Mouse (Mus musculus): ENCODE measurements around the gene Myf5.

The Myf5 gene

DNA sequence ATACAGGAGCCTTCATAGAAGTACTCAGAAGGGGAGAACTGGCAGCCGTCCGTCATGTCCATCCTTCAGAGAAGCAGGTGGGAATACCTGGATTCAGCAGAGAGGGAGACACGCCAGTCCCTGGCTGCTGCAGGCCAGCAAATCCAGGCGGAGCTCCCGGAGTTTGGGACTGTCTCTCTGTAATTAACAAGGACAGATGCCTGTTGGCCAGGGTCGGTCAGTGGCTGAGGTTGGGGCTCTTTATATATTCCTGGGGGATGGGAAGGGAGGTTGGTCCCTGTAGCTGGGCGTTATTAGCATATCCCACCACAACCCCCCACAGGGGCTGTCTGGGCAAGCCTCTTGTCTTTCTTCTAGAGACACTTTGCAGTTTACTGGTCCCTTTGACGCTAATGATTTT is at the start of gene Myf5:
Gene Myf5, minus strand, starts transcription at position 265 of the 400 bp plus-strand sequence.
- no peak for DNase-seq

- DNase-seq: no peak
Measured at GRCm38 (mm10) chr10:107528758-107529157, 42.8 kb upstream of the Myf5 start.

DNA sequence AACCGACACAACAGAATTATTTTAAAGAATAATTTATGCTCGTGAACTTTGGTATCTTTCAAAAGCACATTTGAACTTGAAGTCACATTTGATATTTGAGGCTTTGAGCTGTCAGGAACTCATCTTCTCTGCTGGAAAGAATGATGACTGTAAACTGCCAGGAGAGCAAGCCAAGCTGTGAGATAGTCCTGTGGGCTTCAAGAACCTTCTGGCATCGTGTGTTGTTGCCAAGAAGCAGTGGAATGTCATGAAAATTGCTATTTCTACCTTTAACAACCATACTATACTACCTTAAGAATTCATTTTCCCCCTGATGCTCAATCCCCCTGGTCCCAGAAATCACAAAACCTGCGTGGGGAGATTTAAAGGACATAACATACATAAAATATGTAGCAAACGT is 33.3 kb upstream of the Myf5 start:
- DNase-seq: no peak

GRCm38 (mm10) chr10:107516641-107517040 is 30.7 kb upstream of the Myf5 start:
- DNase-seq: no peak

- DNase-seq: no peak
Measured at GRCm38 (mm10) chr10:107514735-107515134, 28.8 kb upstream of the Myf5 start.

- no peak for DNase-seq
Measured at GRCm38 (mm10) chr10:107506397-107506796, 20.5 kb upstream of the Myf5 start.

- DNase-seq: no peak
Measured at GRCm38 (mm10) chr10:107503430-107503829, 17.5 kb upstream of the Myf5 start.

GRCm38 (mm10) chr10:107502193-107502592 is 16.3 kb upstream of the Myf5 start:
- DNase-seq: no peak

- DNase-seq: no peak
Measured at GRCm38 (mm10) chr10:107499656-107500055, 13.7 kb upstream of the Myf5 start.

GRCm38 (mm10) chr10:107496402-107496801 is 10.5 kb upstream of the Myf5 start:
- DNase-seq: no peak

DNA sequence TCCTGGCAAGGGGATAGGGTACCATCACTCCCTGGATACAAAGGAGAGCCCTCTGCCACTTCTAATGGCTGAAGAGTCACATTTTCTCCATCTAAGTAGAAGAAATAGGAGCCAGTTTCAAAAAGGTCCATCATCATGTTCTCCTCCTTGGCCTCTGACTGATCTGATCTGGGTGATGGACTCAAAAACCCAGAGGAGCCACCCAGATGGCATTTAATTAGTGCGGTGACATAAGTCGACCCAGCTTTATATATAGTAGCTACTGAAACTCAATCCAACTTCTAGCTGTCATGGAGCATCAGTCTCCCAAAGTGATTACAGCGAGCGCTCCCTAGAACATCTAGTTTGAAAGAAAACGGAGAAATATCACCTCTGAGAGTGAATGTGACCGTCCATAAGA is 8.6 kb upstream of the Myf5 start, which contains the start of gene Myf6:
Gene Myf6, minus strand, starts transcription at position 170 of the 400 bp plus-strand sequence.
- no peak for DNase-seq

DNA sequence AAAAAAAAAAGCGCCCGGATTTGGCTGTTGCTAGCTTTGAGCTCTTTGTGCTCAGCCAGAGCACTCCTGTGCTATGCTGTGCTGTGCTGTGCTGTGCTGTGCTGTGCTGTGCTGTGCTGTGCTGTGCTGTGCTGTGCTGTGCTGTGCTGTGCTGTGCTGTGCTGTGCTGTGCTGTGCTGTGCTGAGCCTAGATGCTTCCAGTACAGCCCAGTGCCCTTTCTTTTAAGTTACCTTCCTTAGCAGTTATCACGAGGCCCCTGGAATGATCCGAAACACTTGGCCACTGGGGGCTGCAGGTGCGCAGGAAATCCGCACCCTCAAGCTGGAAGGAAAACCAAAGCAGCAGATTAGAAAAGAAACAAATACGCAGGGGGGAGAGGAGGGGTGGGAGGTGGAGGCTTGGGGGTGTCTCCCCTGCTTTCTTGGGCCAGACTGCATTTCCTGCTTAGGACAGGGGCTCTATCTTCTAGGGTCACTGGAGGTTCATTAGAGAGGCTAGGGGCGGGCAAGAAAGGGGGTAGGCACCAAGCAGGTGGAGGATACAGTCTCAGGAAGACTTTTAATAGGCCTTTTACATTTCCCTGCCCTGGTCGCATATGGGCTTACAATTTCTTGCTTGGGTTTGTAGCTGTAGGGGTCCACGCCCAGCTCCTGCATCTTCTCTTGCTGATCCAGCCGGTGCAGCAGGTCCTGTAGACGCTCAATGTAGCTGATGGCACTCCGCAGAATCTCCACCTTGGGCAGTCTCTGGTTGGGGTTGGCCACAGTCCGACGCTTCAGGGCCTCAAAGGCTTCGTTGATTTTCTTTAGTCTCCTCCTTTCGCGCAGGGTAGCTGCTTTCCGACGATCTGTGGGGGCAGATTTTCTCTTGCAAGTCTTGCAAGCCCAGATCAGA is 7.9 kb upstream of the Myf5 start:
- no peak for DNase-seq

DNA sequence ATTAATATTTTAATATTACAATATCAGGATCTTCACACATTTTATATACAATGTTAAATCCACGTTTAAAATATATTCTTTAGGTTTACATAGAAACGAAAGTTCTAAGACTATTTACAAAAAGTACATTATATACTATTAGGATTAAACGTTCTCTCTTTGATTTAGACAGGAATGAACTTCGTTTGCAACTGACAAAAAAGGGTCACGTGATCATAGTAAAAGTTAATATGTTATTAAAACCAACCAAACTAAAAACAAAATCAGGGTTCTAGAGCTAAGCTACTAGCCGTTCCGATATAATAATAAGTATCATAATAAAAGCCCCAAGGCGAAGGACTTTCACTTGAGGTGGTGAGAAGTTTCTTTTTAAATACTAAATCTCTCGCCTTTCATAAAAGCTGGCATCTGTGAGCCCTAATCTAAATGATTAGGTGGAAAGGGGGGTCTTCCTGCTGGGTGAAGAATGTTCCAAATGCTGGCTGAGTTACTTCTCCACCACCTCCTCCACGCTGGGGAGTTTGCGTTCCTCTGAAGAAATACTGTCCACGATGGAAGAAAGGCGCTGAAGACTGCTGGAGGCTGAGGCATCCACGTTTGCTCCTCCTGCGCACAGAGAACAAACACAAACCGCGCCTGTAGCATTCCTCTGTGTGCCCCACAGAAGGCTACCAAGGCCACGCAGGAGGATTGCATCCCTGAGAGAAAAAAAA is 7.1 kb upstream of the Myf5 start:
- DNase-seq: peak; percentile 43

DNA sequence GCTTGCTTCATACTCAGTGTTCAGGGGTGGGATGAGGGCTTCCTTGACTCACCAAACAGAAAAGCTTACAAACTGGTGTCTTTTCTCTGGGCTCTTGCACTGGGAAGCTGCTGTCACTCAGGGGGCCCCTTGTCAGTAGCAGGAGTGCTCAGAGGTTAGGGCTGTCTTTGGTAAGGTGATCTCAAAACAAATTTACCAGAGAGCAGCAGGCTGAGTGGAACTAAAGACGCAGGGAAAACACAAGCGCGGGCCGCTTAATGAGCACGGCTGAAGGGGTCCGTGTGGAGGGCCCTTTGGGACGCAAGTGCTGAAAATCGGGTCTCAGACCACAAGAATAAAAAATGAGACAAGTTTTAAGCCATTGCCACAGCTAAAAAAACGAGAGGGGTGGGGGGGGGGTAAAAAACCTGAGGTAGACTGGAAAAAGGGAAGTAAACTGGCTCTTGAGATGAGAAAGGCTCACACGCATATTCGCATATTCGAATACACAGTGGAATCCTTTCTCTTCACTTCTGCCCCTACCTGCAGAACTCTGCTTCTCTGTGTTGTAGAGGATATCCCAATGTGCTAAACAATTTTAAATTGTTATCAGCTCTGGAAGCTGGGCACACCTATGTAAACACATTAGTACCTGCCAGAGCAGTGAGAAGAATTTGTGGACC is 2.9 kb upstream of the Myf5 start:
- no peak for DNase-seq

DNA sequence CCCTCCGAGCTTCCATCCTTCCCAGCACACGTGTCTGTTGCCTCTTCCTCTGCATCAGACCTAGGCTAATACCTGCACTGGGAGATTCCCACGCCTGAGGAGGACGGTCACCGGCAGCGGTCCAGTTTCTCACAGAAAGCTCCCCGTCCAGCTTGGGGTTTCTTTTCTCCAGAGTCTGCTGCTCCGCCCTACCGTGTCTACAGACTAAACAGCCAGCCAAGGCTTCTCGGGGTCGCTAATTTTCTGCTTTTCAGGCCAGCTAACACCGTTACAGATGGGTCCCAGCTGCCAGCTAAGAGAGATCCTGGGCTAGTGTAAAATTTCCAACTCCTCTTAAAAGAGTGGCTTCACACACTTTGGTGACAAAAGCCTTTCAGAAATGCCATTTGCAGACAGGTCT is 836 bp upstream of the Myf5 start:
- no peak for DNase-seq

GRCm38 (mm10) chr10:107484050-107484449 is 1.9 kb downstream of the Myf5 start:
- DNase-seq: no peak

GRCm38 (mm10) chr10:107473497-107473896 is 12.4 kb downstream of the Myf5 start:
- DNase-seq: no peak

GRCm38 (mm10) chr10:107471712-107472111 is 14.2 kb downstream of the Myf5 start:
- no peak for DNase-seq

- DNase-seq: no peak
Measured at GRCm38 (mm10) chr10:107467819-107468218, 18.1 kb downstream of the Myf5 start.

DNA sequence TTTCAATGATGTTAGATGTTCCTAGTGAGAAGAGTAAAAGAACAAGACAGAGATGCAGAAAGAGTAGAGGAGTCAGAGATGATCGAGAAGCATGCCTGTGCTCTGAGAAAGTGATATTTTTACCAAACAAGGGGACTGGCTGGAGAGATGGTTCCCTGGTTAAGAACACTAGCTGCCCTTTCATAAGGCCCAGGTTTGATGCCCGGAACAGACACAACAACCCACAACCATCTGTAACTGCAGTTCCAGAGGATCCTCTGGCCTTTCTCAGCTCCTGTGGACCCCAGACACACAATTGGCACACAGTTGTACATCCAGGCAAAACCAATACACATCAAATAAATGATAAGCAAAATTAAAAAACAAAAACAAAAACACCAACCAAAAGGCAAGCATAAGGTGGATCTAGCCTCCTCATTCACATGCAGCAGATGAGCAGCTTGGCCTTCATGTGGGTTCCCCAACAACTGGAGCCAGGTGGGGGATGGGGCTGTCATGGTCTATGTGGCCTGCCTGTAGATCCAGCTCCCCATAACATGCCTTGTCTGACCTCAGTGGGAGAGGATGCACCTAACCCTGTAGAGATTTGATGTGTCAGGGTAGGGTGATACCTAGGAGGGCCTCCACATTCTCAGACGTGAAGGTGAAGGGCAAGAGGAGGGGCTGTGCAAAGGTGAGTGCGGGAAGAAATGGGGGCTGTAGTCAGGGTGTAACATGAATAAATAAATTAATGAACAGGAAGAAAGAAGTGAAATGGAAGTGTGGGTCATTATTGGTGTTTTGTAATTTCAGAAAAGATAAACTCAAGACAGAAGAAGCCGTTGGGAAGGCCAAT is 36.2 kb downstream of the Myf5 start:
- no peak for DNase-seq

DNA sequence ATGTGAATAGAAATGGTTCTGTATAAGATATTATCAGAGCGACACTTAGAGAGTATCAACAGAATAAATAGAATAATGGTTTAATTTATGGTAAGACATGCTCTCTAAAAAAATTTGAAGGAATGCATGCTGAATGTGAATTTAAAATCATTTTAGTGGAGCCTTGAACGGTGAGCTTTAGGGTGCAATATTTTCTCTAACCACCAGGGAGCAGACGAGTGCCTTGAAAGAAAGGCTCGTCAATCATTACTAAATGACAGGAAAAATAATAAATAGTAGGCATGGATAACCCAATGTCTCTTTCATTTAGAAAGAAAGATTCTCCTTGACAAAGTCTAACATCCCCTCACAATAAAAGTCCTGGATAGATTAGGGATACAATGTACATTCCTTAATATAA is 43.2 kb downstream of the Myf5 start:
- DNase-seq: peak; percentile 51

DNA sequence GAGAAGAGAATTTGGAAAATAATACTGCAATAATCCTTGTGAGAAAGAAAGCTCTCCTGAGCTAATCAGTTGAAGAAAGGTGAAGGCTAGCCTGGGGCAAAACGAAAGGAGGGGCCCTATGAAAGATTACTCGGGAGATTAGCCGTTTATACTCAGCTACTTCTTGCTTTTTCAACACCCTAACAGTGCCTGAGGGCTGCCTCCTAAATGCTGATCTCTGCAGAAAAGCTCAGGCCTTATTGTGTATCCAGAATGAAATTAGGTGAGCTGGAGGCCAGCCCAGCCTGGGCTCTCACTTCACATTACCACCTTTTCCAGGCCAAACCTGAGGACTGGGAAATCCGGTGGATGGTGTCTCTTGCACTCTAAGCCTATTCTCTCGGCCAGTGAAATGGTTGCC is 49.0 kb downstream of the Myf5 start:
- peak; percentile 4 for DNase-seq
